Mouse (Mus musculus): ENCODE results near the gene Gm49366.
"Not testable (repeated sequence)": the region's sequence is repeated elsewhere in the genome, so short reads cannot be mapped to it uniquely, and the experiment has no call there.

DNA sequence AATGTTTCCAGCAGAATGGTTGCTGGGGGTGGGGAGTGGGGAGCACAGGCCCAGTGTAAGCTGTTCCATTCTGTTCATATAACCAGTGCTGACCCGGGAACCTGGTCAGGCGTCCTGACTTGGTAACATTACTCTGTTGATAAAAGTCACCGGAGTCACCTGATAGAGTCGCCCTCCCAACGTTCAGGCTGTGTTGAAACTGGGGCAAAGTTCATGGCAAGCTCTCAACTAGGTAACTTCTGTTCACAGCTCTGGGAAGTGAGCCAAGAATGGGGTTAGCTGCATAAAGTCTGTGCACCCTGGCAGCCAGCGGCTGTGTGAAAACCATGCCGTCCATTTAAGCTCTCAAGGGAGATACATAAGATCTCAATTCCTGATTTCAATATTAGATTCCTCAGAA lies 18.2 kb upstream of the Gm49366 start:
- TF ChIP-seq POLR2A (IDR thresholded peaks at IDR 0.05; ENCODE audit: borderline replicate concordance, insufficient read depth, low read length); CTCF (IDR thresholded peaks at IDR 0.05; ENCODE audit: borderline replicate concordance, insufficient read depth, low read depth, low read length): not testable (repeated sequence)
